Mouse (Mus musculus) ES-Bruce4 (cell line): Measurements from ENCODE around the gene AC134908.4.

Experiments
- CTCF ChIP-seq: IDR thresholded peaks from one replicate; pipeline ENCODE4 v1.8.1; 2011; ENCODE audit warnings: low read depth, low read length
- EP300 ChIP-seq: IDR thresholded peaks from 2 replicates; pipeline ENCODE4 v1.6.1; 2011; ENCODE audit warnings: low read depth, low read length; ENCODE audit not compliant: insufficient read depth
- POLR2A ChIP-seq: IDR thresholded peaks from one replicate; pipeline ENCODE4 v1.8.1; 2011; ENCODE audit warnings: low read length; ENCODE audit not compliant: insufficient read depth

GRCm38 (mm10) chr17:25813471-25813870 lies 18.0 kb upstream of the AC134908.4 start:
- TF ChIP-seq POLR2A: no peak
- no peak for TF ChIP-seq EP300
- TF ChIP-seq CTCF: peak; percentile 40
